Mouse (Mus musculus) liver, postnatal 0 days (tissue): ENCODE results near the gene 2210011C24Rik.

Source experiments
- CTCF ChIP-seq: sonication (generic); IDR thresholded peaks from 2 replicates; pipeline ENCODE4 v1.5.1; 2016; ENCODE audit warnings: antibody characterized with exemption, low read depth
- EP300 ChIP-seq: IDR thresholded peaks from 2 replicates; pipeline ENCODE4 v1.6.1; 2016; ENCODE audit warnings: antibody characterized with exemption, low read depth, mild to moderate bottlenecking

DNA sequence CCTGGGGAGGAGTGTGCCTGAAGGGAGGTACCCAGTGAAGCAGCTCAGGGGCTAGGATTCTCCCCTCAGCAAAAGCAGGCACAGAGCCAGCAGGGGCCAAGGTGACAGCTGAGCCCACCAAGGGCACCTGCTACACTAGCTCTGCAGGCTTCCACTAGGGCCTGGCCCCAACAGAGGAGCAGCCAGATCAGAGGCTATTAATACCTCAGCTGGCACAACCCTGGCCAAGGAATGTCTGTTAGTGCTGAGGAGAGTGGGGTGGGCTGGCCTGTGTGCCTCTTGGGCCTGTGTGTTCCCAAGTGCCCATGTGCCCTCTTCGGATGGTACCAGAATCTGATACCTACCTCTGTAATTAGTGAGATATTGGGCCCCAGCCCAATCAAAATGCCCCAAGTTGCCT lies 31.7 kb downstream of the 2210011C24Rik start:
- no peak for TF ChIP-seq CTCF
- TF ChIP-seq EP300: no peak
